Mouse (Mus musculus) midbrain, embryonic 10.5 days (tissue): ENCODE measurements at regions not wholly inside any gene's neighbourhood (a gene's known extent, or its start where the extent isn't known, plus 50 kb on each side); places are given as distances from the start of the nearest gene placed in this dataset.

ENCODE experiments used
- DNase-seq: peaks from one replicate; pipeline ENCODE4 v3.0.0-alpha.2; 2017; ENCODE audit warnings: low spot score
- H3K27ac ChIP-seq: fragments of 300-500 bp; sonication (generic); replicated peaks from 2 replicates; pipeline ENCODE4 v1.5.1; 2016; ENCODE audit warnings: mild to moderate bottlenecking
- H3K27me3 ChIP-seq: fragments of 300-500 bp; sonication (generic); 2 replicates; pipeline ENCODE4 v1.6.1; 2016; ENCODE audit warnings: low read depth, mild to moderate bottlenecking; ENCODE audit not compliant: poor library complexity, severe bottlenecking
- H3K36me3 ChIP-seq: fragments of 300-500 bp; sonication (generic); 2 replicates; pipeline ENCODE4 v1.6.1; 2016; ENCODE audit warnings: mild to moderate bottlenecking, moderate library complexity
- H3K4me1 ChIP-seq: fragments of 300-500 bp; sonication (generic); 2 replicates; pipeline ENCODE4 v1.6.1; 2016
- H3K4me3 ChIP-seq: fragments of 300-500 bp; sonication (generic); 2 replicates; pipeline ENCODE4 v1.5.1; 2016; ENCODE audit warnings: mild to moderate bottlenecking, moderate library complexity
- H3K9me3 ChIP-seq: fragments of 300-500 bp; sonication (generic); replicated peaks from 2 replicates; pipeline ENCODE4 v1.6.1; 2016; ENCODE audit warnings: mild to moderate bottlenecking
- WGBS: fragments of 180-500 bp; shearing (Covaris S2); methylation state at CpG from one replicate; pipeline ENCODE4 v1.1.7; 2016; 5-methylcytosine and 5-hydroxymethylcytosine counted together

DNA sequence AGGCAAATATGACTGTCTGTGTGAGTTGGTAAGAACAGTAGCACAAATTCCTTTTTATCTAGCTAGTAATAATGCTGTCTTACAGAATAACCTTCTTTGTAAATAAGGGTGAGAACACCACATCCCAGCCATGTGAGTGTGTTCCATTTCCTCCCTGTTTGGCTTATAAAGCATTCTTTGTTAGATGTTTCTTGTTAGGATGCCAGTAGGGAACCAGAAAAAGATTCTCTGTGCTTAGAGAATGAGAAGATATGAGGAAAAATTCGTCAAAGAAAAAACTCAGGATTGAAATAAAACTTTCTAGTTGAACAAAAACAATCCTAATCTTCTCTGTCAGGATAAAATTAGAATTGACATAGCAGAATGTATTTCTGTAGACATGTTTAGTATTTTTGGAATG, 155.3 kb downstream of the Zfp330 start:
- Histone ChIP-seq H3K27me3 (no peaks in the 10 kb centered on the region), H3K27ac (no peak overlapping the region), H3K9me3 (no peaks in the 10 kb centered on the region), H3K4me1 (no peaks in the 10 kb centered on the region), H3K4me3 (no peak overlapping the region), H3K36me3 (no peaks in the 10 kb centered on the region)
- DNase-seq = no peak
- 48% methylated on average over 1 of the region's 1 CpGs for WGBS

DNA sequence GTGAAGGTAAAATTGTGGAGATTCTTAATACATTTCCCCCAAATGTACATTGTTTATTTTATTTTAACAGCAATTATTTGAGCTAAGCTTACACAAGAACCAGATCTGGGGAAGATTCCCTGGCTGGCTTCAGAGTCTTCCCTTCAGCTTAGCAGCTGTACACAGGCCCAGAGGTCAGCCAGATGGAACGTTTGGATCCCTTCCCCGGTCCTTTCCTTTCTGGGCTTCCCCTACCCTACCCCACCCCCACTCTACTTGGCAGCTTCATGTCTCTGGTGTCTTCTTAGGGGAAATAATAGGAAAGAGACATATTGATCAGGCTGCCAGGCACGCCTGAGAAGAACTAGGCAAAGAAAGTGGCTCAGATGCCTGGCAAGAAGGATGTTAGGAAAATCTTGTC, 172.4 kb downstream of the Zfp330 start:
- Histone ChIP-seq H3K36me3 (no peaks in the 10 kb centered on the region), H3K4me3 (no peak overlapping the region), H3K9me3 (no peaks in the 10 kb centered on the region), H3K27ac (no peak overlapping the region), H3K4me1 (no peaks in the 10 kb centered on the region), H3K27me3 (no peaks in the 10 kb centered on the region)
- DNase-seq = no peak
- 46% methylated on average over 3 of the region's 3 CpGs for WGBS

DNA sequence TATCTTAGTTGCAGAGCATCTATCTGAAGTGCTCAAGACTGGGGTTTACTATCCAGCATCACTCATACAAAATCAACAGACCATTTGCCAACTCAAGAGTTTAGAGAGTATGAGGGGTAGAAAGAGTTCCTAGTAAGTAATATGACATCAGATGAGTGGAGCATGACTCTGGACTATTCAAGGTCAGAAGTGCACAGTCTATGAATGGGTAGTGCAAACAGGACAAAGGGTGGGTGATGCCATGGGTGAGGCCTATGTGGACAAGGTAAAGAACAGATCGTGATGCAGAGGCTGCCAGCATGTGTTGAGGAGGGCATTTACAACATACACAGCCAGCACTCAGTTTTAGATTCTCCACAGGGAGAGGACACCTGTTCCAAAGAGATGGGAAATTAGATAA, 170.4 kb upstream of the Il15 start:
- no peak for DNase-seq
- 93% methylated on average over 1 of the region's 1 CpGs for WGBS

DNA sequence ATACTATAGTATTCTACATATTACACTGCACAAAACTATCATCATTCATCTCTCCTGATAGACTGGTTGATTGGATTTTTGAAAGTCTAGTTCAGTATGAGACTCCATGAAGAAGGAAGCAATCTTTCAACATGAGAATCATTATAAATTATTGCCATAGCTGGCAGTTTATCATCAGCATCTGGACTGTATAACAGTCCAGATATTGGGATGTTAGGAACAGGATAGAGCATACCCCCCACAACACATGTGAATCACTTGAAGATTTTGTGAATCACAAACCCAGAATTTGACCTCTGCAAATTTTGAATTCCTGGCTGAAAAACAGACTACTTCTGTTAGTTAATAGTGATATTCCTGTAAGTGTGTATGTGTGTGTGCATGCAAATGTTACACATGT, 135.1 kb upstream of the Il15 start:
- H3K4me1 ChIP-seq = no peaks in the 10 kb centered on the region
- H3K4me3 ChIP-seq = no peak overlapping the region
- no peaks in the 10 kb centered on the region for H3K27me3 ChIP-seq
- H3K9me3 ChIP-seq = no peaks in the 10 kb centered on the region
- H3K36me3 ChIP-seq = no peaks in the 10 kb centered on the region
- H3K27ac ChIP-seq = no peak overlapping the region
- no peak for DNase-seq

More for the DNA sequence above, 170.4 kb upstream of the Il15 start:
- Histone ChIP-seq H3K27ac (no peak overlapping the region), H3K36me3 (no peaks in the 10 kb centered on the region), H3K27me3 (no peaks in the 10 kb centered on the region), H3K9me3 (no peaks in the 10 kb centered on the region), H3K4me3 (no peak overlapping the region), H3K4me1 (no peaks in the 10 kb centered on the region)

DNA sequence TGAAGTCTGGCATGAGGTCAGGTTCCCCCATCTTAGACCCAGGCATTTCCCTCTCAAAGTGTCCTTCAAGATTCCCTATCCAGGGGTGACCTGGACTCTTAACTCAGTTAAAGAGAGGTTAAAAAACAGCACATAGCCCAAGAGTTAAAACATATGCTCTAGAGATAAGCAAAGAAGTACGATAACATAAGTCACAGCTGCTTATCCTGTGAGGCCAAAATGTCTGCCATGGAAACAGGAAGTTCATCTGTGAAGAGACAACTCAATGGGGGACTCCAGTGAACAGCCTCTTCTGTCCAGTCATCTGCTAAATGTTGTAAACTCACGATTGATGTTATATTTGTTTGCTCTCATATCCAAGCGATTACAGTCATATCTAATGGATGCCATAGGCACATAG, 126.1 kb upstream of the Il15 start:
- H3K4me1 ChIP-seq = no peaks in the 10 kb centered on the region
- H3K9me3 ChIP-seq = no peaks in the 10 kb centered on the region
- no peaks in the 10 kb centered on the region for H3K36me3 ChIP-seq
- H3K27me3 ChIP-seq = no peaks in the 10 kb centered on the region
- WGBS = 89% methylated on average over 3 of the region's 3 CpGs
- no peak for DNase-seq
- H3K27ac ChIP-seq = no peak overlapping the region
- no peak overlapping the region for H3K4me3 ChIP-seq

DNA sequence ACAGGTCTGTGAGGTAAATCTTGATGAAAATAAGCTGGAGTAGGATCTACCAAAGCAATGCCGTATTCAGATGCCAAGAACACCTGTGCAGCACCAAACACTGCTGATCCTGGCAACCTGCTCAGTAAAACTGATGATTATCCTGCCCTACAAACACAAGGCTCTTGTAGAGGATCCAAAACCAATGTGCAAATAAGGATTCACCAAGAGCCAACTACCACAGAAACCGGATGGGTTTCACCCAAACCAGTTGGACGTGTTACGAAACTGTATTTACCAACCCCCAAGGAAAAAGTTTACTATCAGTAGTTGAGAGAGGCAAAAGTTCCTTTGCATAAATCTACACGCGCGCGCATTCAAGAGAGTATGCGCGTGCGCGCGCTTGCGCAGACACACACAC, 120.8 kb upstream of the Il15 start:
- H3K36me3 ChIP-seq = no peaks in the 10 kb centered on the region
- H3K27me3 ChIP-seq = no peaks in the 10 kb centered on the region
- no peaks in the 10 kb centered on the region for H3K4me1 ChIP-seq
- H3K4me3 ChIP-seq = no peak overlapping the region
- no peak for DNase-seq
- 98% methylated on average over 14 of the region's 14 CpGs for WGBS
- H3K9me3 ChIP-seq = no peaks in the 10 kb centered on the region
- no peak overlapping the region for H3K27ac ChIP-seq

DNA sequence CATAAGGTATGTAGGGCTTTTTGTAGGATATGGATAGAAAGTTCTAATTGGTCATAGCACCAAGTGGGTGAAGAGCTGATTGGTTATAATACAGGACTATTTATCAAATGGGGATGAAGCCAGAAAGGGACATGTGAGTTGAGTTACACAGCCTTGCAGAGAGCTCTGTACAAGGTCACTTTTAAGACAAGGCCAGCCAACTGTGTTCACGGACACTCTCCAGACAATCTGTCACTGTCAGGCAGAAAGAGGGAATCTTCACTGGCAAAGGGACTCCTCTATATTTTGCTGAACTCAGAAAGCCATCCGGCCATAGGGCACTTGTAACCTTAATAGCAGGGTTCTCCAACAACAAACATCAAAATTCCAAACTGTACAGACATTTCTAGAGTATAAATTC, 95.5 kb upstream of the Il15 start:
- no peaks in the 10 kb centered on the region for H3K9me3 ChIP-seq
- no peak overlapping the region for H3K4me3 ChIP-seq
- DNase-seq = no peak
- 90% methylated on average over 2 of the region's 2 CpGs for WGBS
- H3K27ac ChIP-seq = no peak overlapping the region
- no peaks in the 10 kb centered on the region for H3K27me3 ChIP-seq
- no peaks in the 10 kb centered on the region for H3K36me3 ChIP-seq
- no peaks in the 10 kb centered on the region for H3K4me1 ChIP-seq

DNA sequence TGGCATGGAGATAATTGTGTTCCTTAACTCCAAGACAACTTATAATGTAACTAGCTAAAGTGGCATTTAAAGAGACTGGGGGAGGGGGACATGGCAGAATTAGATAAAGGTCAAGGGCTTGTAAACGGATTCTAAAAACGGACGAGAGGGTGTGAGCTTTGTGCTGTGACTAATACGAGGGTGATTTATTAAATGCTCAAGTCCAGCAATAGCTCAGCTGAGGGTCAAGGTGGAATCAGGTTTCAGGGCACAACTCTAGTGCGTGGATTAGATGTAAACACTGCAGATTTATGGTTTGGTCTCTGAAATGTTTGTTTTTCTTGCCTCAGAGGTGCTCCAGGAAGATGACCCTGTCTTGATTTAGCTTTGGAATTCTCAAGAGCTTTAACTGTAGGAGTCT, 74.8 kb upstream of the Il15 start:
- DNase-seq = no peak
- no peaks in the 10 kb centered on the region for H3K27me3 ChIP-seq
- peaks cover 15% of the 10 kb centered on the region for H3K4me1 ChIP-seq
- no peak overlapping the region for H3K27ac ChIP-seq
- no peaks in the 10 kb centered on the region for H3K9me3 ChIP-seq
- WGBS = 40% methylated on average over 5 of the region's 5 CpGs
- H3K4me3 ChIP-seq = no peak overlapping the region
- no peaks in the 10 kb centered on the region for H3K36me3 ChIP-seq

DNA sequence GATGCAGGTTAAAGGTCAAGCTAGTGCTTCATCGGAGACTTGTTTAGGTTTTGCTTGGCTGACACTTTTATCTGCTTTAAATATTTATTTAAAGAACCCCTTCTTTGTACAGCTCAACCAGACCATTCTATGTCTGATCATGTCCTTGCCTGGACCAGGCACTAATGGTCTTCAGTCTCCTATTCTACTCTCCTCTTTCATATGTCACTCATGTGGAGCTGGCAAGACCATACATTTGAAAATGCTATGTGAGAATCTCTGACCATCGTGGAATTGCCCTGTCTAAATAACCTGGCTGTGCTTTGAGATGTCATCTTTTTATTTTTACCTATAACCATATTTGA, 74.4 kb upstream of the Il15 start:
- no peak for DNase-seq
- WGBS = 11% methylated on average over 2 of the region's 2 CpGs
- Histone ChIP-seq H3K9me3 (no peaks in the 10 kb centered on the region), H3K27ac (no peak overlapping the region), H3K27me3 (no peaks in the 10 kb centered on the region), H3K36me3 (no peaks in the 10 kb centered on the region), H3K4me3 (no peak overlapping the region), H3K4me1 (peaks cover 15% of the 10 kb centered on the region)

DNA sequence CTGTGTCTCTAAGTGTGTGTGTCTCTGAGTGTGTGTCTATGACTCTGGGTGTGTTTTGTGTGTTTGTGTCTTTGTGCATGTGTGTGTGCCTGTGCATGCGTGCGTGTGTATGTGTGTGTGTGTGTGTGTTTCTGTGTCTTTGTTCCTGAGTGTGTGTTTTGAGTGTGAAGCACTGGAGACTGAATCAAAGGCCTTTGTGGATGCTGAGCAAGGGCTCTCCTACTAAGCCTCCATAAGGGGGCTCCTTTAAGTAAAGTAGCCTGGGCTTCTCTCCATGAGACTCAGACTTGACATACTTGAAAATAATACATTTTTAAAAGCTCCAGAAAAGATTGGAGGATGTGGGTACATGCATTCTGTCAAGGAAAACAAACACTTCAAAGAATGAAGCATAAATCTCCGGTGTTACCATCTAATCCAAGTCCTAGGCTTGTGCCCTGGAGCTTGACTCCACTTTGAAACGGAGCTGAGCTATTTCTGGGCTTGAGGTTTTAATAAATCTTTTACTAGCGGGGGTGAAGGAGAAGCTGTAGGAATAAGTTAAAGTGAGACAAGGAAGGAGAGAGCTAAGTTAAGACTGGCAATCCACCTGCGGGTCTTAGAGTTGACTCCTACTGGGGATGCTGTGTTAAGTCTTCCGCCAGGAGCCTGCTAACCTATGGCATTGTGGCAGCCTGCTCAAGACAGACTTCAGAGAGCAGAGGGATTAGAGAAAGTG, 73.8 kb upstream of the Il15 start:
- 52% methylated on average over 7 of the region's 7 CpGs for WGBS
- Histone ChIP-seq H3K27ac (no peak overlapping the region), H3K36me3 (no peaks in the 10 kb centered on the region), H3K9me3 (no peaks in the 10 kb centered on the region), H3K4me1 (peaks cover 15% of the 10 kb centered on the region), H3K27me3 (no peaks in the 10 kb centered on the region), H3K4me3 (no peak overlapping the region)
- peak; percentile 14 for DNase-seq

DNA sequence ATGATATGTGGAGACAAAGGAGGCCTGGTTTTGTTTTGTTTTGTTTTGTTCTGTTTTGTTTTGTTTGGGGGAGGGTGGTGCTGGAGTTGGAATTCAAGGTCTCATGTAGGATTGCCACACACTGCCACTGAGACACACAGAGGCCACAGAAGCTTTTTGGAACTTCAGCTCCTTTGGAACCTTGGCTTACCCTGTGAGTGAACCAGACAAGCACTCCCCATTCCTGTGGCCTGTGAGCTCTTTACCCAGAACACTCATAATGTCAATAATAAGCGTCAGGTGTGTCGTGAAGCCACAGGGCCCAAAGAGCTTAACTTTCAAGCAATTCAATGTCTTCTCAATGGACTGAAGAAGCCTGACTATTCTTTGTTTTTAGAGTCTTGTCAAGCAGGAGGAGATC, 70.2 kb upstream of the Il15 start:
- Histone ChIP-seq H3K36me3 (no peaks in the 10 kb centered on the region), H3K4me1 (peaks cover 15% of the 10 kb centered on the region), H3K27me3 (no peaks in the 10 kb centered on the region), H3K4me3 (no peak overlapping the region), H3K9me3 (no peaks in the 10 kb centered on the region), H3K27ac (no peak overlapping the region)
- DNase-seq = no peak
- 86% methylated on average over 2 of the region's 2 CpGs for WGBS

DNA sequence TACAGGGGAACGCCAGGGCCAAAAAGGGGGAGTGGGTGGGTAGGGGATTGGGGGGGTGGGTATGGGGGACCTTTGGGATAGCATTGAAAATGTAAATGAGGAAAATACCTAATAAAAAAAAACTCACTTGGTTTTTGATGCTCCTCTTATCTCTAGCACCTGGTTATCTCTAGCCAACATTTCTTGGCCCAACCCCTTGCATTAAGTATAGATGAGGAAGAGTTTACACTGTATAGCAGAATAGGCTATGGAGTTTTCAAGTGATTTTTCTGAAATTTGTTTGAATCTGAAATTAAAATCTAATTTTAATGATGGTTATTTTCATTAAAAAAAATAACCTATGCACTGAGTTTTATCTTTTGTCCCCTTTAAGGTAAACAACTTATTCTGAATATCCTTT, 68.8 kb upstream of the Il15 start:
- no CpG with 5 or more reads among the region's 1 CpGs for WGBS

DNA sequence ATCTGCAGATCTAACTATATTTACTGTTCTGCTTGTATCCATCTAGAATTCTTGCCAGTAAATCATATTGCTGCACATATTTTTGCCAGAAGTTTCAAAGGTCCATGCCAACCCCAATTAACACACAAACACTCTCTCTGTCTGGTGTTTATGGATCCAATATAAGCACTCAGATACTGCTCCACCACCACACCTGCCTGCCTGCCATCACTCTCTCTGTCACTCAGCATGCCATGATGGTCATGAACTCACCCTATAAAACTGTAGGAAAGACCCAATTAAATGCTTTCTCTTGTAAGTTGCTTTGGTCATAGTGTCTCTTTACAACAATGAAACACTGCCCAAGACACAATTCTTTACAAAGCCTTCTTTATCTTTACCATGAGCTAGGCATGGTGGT, 66.8 kb upstream of the Il15 start:
- H3K9me3 ChIP-seq = no peaks in the 10 kb centered on the region
- no peak overlapping the region for H3K27ac ChIP-seq
- H3K27me3 ChIP-seq = no peaks in the 10 kb centered on the region
- no peak overlapping the region for H3K4me3 ChIP-seq
- no peaks in the 10 kb centered on the region for H3K36me3 ChIP-seq
- H3K4me1 ChIP-seq = no peaks in the 10 kb centered on the region
- no peak for DNase-seq

More for the DNA sequence above, 68.8 kb upstream of the Il15 start:
- DNase-seq = no peak
- no peaks in the 10 kb centered on the region for H3K36me3 ChIP-seq
- H3K27ac ChIP-seq = no peak overlapping the region
- no peak overlapping the region for H3K4me3 ChIP-seq
- no peaks in the 10 kb centered on the region for H3K27me3 ChIP-seq
- H3K4me1 ChIP-seq = peaks cover 3% of the 10 kb centered on the region
- no peaks in the 10 kb centered on the region for H3K9me3 ChIP-seq

DNA sequence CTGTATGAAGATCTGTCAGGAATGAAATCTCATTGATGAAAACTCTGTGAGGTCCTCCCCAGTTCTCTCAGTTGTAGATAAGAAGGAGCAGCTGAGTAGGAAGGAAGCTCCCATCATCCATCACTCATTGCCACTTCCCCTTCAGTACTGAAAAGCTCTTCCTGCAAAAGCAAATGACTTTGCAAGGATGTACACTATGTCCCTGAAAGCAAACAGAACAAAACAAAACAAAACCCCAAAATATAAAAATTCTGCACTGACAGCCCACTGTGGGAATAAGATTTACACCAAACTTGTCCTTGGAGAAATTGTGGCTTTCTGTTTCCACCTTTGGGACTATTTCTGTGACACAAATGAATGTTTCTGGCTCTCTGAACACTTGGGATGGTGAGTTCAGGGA, 59.8 kb upstream of the Il15 start:
- no peaks in the 10 kb centered on the region for H3K27me3 ChIP-seq
- no peaks in the 10 kb centered on the region for H3K4me1 ChIP-seq
- H3K9me3 ChIP-seq = no peaks in the 10 kb centered on the region
- H3K36me3 ChIP-seq = no peaks in the 10 kb centered on the region
- no peak overlapping the region for H3K27ac ChIP-seq
- DNase-seq = no peak
- H3K4me3 ChIP-seq = no peak overlapping the region
